10 mouse cellular contexts compared by ENCODE assay signal in the genomic region with DNA sequence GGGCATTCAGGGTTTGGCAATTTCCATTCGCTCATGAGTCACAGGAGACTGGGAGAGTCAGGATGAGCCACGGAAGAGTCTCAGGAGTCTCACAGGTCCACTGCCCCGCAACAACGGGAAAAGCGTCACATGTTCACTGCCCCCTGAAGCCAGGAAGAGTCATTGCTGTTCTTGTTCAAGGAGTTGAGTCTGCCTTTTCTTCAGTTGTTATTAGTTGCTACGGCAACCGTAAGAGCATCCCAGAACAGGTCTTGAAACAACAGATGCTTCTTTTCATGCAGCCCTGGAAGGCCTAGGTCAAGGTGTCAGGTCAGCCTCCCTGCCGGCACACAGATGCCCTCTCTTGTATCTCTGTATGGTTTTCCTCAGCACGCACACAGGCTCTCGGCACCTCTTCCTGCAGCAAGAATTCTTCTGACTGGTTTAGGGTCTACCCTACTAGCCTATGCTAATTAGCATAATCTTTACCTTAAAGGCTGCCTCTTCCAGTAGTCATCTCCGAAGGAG. TPM values are rescaled to one million over a fixed set of nuclear protein-coding genes. Genes with fewer than 3 reads are reported as not detected.
DNase-seq lines count a peak whose midpoint lies in the region; ATAC-seq lines count a peak whose summit lies in the region.
"Had no signal": no experiment of that assay in that cellular context is flagged by ENCODE, and none has a peak within 500 bp of the region (broad histone marks: within the 10 kb centered on the region; RNA-seq: fewer than 3 reads in every experiment).

No protein-coding gene starts in this region.

- no peak for DNase-seq in heart, adult 9 months (ENCODE audit: low spot score in 2 of 2)
- DNase-seq in NIH3T3 (ENCODE audit: low read depth) = peak; percentile 62
- DNase-seq in forelimb bud, embryonic 11.5 days (ENCODE audit: low read depth, low spot score) = peak; percentile 53
- DNase-seq in frontal cortex, postnatal 36 days (ENCODE audit: low spot score in 2 of 2) = no peak
- no peak for DNase-seq in layer of hippocampus, postnatal 36 days
- DNase-seq in heart, postnatal 25 days (ENCODE audit: low spot score) = no peak

- WGBS in heart, embryonic 13.5 days = 54% methylated on average over 11 of the region's 11 CpGs
- 13% methylated on average over 11 of the region's 11 CpGs for WGBS in midbrain, embryonic 15.5 days

- no peak overlapping the region for H3K4me3 ChIP-seq in heart, embryonic 13.5 days
- H3K4me3 ChIP-seq in midbrain, embryonic 15.5 days = no peak overlapping the region
- H3K4me3 ChIP-seq: limb, embryonic 13.5 days had no signal

- no peaks in the 10 kb centered on the region for H3K9me3 ChIP-seq in heart, embryonic 13.5 days
- no peaks in the 10 kb centered on the region for H3K9me3 ChIP-seq in midbrain, embryonic 15.5 days
- H3K9me3 ChIP-seq: limb, embryonic 13.5 days had no signal

- 0 out of 2 replicates have a peak overlapping the region, but pooled peaks have one; percentile 2 for H3K4me2 ChIP-seq in heart, embryonic 13.5 days
- peak overlapping the region; percentile 12; the same call in 1 of the 2 replicates for H3K4me2 ChIP-seq in midbrain, embryonic 15.5 days
- H3K4me2 ChIP-seq: limb, embryonic 13.5 days had no signal

- no peaks in the 10 kb centered on the region for H3K27me3 ChIP-seq in heart, embryonic 13.5 days (replicated peaks)
- H3K27me3 ChIP-seq in midbrain, embryonic 15.5 days (replicated peaks) = no peaks in the 10 kb centered on the region
- H3K27me3 ChIP-seq: CH12.LX; limb, embryonic 13.5 days had no signal

- ATAC-seq in heart, embryonic 13.5 days (ENCODE audit: extremely low read depth, insufficient number of reproducible peaks, low FRiP score, low TSS enrichment) = no peak
- no peak for ATAC-seq in midbrain, embryonic 15.5 days (replicated peaks)

- intact Hi-C loops in heart, postnatal 25 days (cut with DNase I) = loop anchor here (2.0 kb wide), 1 partner anchor 25 kb away; no protein-coding TSS in a partner anchor

- no peak overlapping the region for H3K9ac ChIP-seq in heart, embryonic 13.5 days
- H3K9ac ChIP-seq in midbrain, embryonic 15.5 days = no peak overlapping the region
- H3K9ac ChIP-seq: limb, embryonic 13.5 days had no signal

- H3K4me1 ChIP-seq in heart, embryonic 13.5 days = peaks cover 61% of the 10 kb centered on the region
- H3K4me1 ChIP-seq in midbrain, embryonic 15.5 days = peaks cover 30% of the 10 kb centered on the region

- peak overlapping the region; percentile 21; the same call in 1 of the 2 replicates for H3K27ac ChIP-seq in heart, embryonic 13.5 days (replicated peaks)
- no peak overlapping the region for H3K27ac ChIP-seq in midbrain, embryonic 15.5 days
- H3K27ac ChIP-seq: limb, embryonic 13.5 days had no signal

- H3K36me3 ChIP-seq in heart, embryonic 13.5 days = peaks cover 6% of the 10 kb centered on the region
- no peaks in the 10 kb centered on the region for H3K36me3 ChIP-seq in midbrain, embryonic 15.5 days (replicated peaks)

RNA-seq across cellular contexts. Expression of gene Ano6, which starts 36.9 kb away (rescaled TPM):
- 28.8 and 31.0 TPM in 2 replicates for polyA plus RNA-seq in heart, embryonic 13.5 days (2015; fragmentation: Nextera tagmentation; extraction: Ambion mirVana)
- 26.8 and 29.7 TPM in 2 replicates for polyA plus RNA-seq in midbrain, embryonic 15.5 days (2015; fragmentation: Nextera tagmentation; extraction: Ambion mirVana)
- total RNA-seq in layer of hippocampus, postnatal 36 days (2021) = 10 to 100 TPM; 26.7 TPM
- 10 to 100 TPM; 21.1 to 25.9 TPM for total RNA-seq in heart, postnatal 25 days (2021)

Comparison
In these comparisons a context has a peak if more than half of its experiments do, and no peak if none do; other contexts are left out.
1. DNase-seq: peak in NIH3T3 (single experiment) and forelimb bud, embryonic 11.5 days (single experiment); none in heart, adult 9 months (0 of 2), frontal cortex, postnatal 36 days (0 of 2), layer of hippocampus, postnatal 36 days (0 of 2) and heart, postnatal 25 days (single experiment).